In genomic region chr4:134251241-134252130, GRCm38 (mm10) we compare ENCODE assay signal across 9 mouse cellular contexts. TPM values are rescaled to one million over a fixed set of nuclear protein-coding genes. Genes with fewer than 3 reads are reported as not detected.
A peak's percentile ranks its signal among the peaks of the same experiment; 100 is the strongest.
DNase-seq lines count a peak whose midpoint lies in the region; ATAC-seq and TF ChIP-seq lines count a peak whose summit lies in the region.
"Had no signal": no experiment of that assay in that cellular context is flagged by ENCODE, and none has a peak within 500 bp of the region (broad histone marks: within the 10 kb centered on the region; RNA-seq: fewer than 3 reads in every experiment).

No protein-coding gene starts in this region.

- no peaks in the 10 kb centered on the region for H3K36me3 ChIP-seq in heart, embryonic 13.5 days
- no peaks in the 10 kb centered on the region for H3K36me3 ChIP-seq in midbrain, embryonic 10.5 days
- no peaks in the 10 kb centered on the region for H3K36me3 ChIP-seq in stomach, embryonic 15.5 days

- H3K9ac ChIP-seq in heart, embryonic 13.5 days = peak overlapping the region; percentile 77
- H3K9ac ChIP-seq in stomach, embryonic 15.5 days = peak overlapping the region; percentile 40; the same call in 1 of the 2 replicates

- H3K27me3 ChIP-seq in heart, embryonic 13.5 days (replicated peaks) = peaks cover 86% of the 10 kb centered on the region
- H3K27me3 ChIP-seq in midbrain, embryonic 10.5 days (ENCODE audit: low read depth, poor library complexity, severe bottlenecking) = peaks cover 99% of the 10 kb centered on the region
- peaks cover 55% of the 10 kb centered on the region for H3K27me3 ChIP-seq in stomach, embryonic 15.5 days (replicated peaks)

- no peak for ATAC-seq in heart, embryonic 13.5 days (ENCODE audit: extremely low read depth, insufficient number of reproducible peaks, low FRiP score, low TSS enrichment)
- ATAC-seq in stomach, embryonic 15.5 days (ENCODE audit: insufficient read depth, low FRiP score, low read depth) = no peak

- intact Hi-C loops in left cerebral cortex, adult 2 months (cut with DNase I) = loop anchor here (10.0 kb wide), 1 partner anchor 233 kb away; no protein-coding TSS in a partner anchor

- no peaks in the 10 kb centered on the region for H3K9me3 ChIP-seq in heart, embryonic 13.5 days
- no peaks in the 10 kb centered on the region for H3K9me3 ChIP-seq in midbrain, embryonic 10.5 days (replicated peaks)
- no peaks in the 10 kb centered on the region for H3K9me3 ChIP-seq in stomach, embryonic 15.5 days

- WGBS in heart, embryonic 13.5 days = 1% methylated on average over 90 of the region's 91 CpGs
- WGBS in midbrain, embryonic 10.5 days = under 1% methylated on average over 91 of the region's 91 CpGs
- WGBS in stomach, embryonic 15.5 days = 2% methylated on average over 91 of the region's 91 CpGs

- no peak for TF ChIP-seq POLR2A in cortical plate, adult 2 months (IDR thresholded peaks at IDR 0.05; ENCODE audit: extremely low read depth, insufficient read depth, low read length)

- no peaks in the 10 kb centered on the region for H3K4me1 ChIP-seq in cortical plate, adult 2 months (ENCODE audit: control insufficient read depth, insufficient read depth, low read length)
- H3K4me1 ChIP-seq in heart, embryonic 13.5 days = peaks cover 72% of the 10 kb centered on the region
- H3K4me1 ChIP-seq in midbrain, embryonic 10.5 days = peaks cover 90% of the 10 kb centered on the region
- peaks cover 46% of the 10 kb centered on the region for H3K4me1 ChIP-seq in stomach, embryonic 15.5 days

- TF ChIP-seq CTCF in cortical plate, adult 2 months (IDR thresholded peaks at IDR 0.05; ENCODE audit: extremely low read depth, insufficient read depth, low read length) = no peak
- TF ChIP-seq CTCF in left cerebral cortex, adult 2 months (IDR thresholded peaks at IDR 0.05) = no peak

- H3K4me3 ChIP-seq in cortical plate, adult 2 months (ENCODE audit: insufficient read depth, low read length) = peak overlapping the region; percentile 33
- peak overlapping the region; percentile 60 for H3K4me3 ChIP-seq in heart, embryonic 13.5 days
- H3K4me3 ChIP-seq in left cerebral cortex, adult 2 months = peak overlapping the region; percentile 44
- peak overlapping the region; percentile 61 for H3K4me3 ChIP-seq in midbrain, embryonic 10.5 days
- H3K4me3 ChIP-seq in stomach, embryonic 15.5 days (replicated peaks) = peak overlapping the region; percentile 47

- H3K27ac ChIP-seq in cortical plate, adult 2 months (ENCODE audit: insufficient read depth, low read length) = no peak overlapping the region
- H3K27ac ChIP-seq in heart, embryonic 13.5 days (replicated peaks) = no peak overlapping the region
- peak overlapping the region; percentile 55 for H3K27ac ChIP-seq in left cerebral cortex, adult 2 months
- peak overlapping the region; percentile 86 for H3K27ac ChIP-seq in midbrain, embryonic 10.5 days (replicated peaks)
- H3K27ac ChIP-seq in stomach, embryonic 15.5 days = no peak overlapping the region

- peak; percentile 44 to 59 for DNase-seq in layer of hippocampus, postnatal 10 days (ENCODE audit: low spot score in 2 of 2)
- no peak for DNase-seq in layer of hippocampus, postnatal 36 days
- DNase-seq in left cerebral cortex, adult 2 months (ENCODE audit: extremely low spot score in 1 of 2, low spot score in 2 of 2) = peak; percentile 56 to 58
- peak; percentile 72 for DNase-seq in midbrain, embryonic 10.5 days (ENCODE audit: low spot score)
- no peak for DNase-seq in gastrocnemius, adult 8-10 months (ENCODE audit: low spot score in 2 of 2)

- peak overlapping the region; percentile 96 for H3K4me2 ChIP-seq in heart, embryonic 13.5 days
- H3K4me2 ChIP-seq in stomach, embryonic 15.5 days = peak overlapping the region; percentile 96

RNA-seq across cellular contexts. Expression of gene Grrp1, which starts 2.4 kb away (rescaled TPM):
- total RNA-seq in layer of hippocampus, postnatal 10 days (2021) = 1 to 10 TPM; 2.6 to 3.5 TPM
- 1 to 10 TPM; 2.7 to 7.4 TPM for total RNA-seq in layer of hippocampus, postnatal 36 days (2021)
- polyA plus RNA-seq in cortical plate, adult 2 months (2012; rRNA removed) = 7.7 and 8.5 TPM in 2 replicates
- 4.3 and 5.0 TPM in 2 replicates for polyA plus RNA-seq in heart, embryonic 13.5 days (2015; fragmentation: Nextera tagmentation; extraction: Ambion mirVana)
- 1 to 10 TPM; 3.0 to 3.6 TPM for total RNA-seq in left cerebral cortex, adult 2 months (2021)
- polyA plus RNA-seq in midbrain, embryonic 10.5 days (2016; fragmentation: Nextera tagmentation; extraction: Ambion mirVana) = 5.7 and 9.5 TPM in 2 replicates
- polyA plus RNA-seq in stomach, embryonic 15.5 days (2015; fragmentation: Nextera tagmentation; extraction: Ambion mirVana) = 4.2 and 5.2 TPM in 2 replicates
- 1 to 10 TPM; 1.7 to 2.5 (median 1.8) TPM for total RNA-seq in gastrocnemius, adult 8-10 months (2022)

RNA-seq across cellular contexts. Expression of gene Gm30191, which starts 4.8 kb away (rescaled TPM):
- total RNA-seq in layer of hippocampus, postnatal 10 days (2021) = not detected
- not detected for total RNA-seq in layer of hippocampus, postnatal 36 days (2021)
- not detected in 2 replicates for polyA plus RNA-seq in cortical plate, adult 2 months (2012; rRNA removed)
- not detected in 2 replicates for polyA plus RNA-seq in heart, embryonic 13.5 days (2015; fragmentation: Nextera tagmentation; extraction: Ambion mirVana)
- total RNA-seq in left cerebral cortex, adult 2 months (2021) = not detected
- 0.20 TPM in 1 of 2 replicates, not detected in the other for polyA plus RNA-seq in midbrain, embryonic 10.5 days (2016; fragmentation: Nextera tagmentation; extraction: Ambion mirVana)
- not detected in 2 replicates for polyA plus RNA-seq in stomach, embryonic 15.5 days (2015; fragmentation: Nextera tagmentation; extraction: Ambion mirVana)
- not detected for total RNA-seq in gastrocnemius, adult 8-10 months (2022)
- total RNA-seq: left cerebral cortex, postnatal 10 days had no signal

RNA-seq across cellular contexts. Expression of gene Zfp593, which starts 6.1 kb away (rescaled TPM):
- total RNA-seq in layer of hippocampus, postnatal 10 days (2021) = 10 to 100 TPM; 11.1 to 12.5 TPM
- total RNA-seq in layer of hippocampus, postnatal 36 days (2021) = 10 to 100 TPM; 10.2 to 11.4 TPM
- 12.0 and 13.5 TPM in 2 replicates for polyA plus RNA-seq in cortical plate, adult 2 months (2012; rRNA removed)
- polyA plus RNA-seq in heart, embryonic 13.5 days (2015; fragmentation: Nextera tagmentation; extraction: Ambion mirVana) = 9.2 and 9.9 TPM in 2 replicates
- total RNA-seq in left cerebral cortex, adult 2 months (2021) = 10 to 100 TPM; 11.6 to 12.9 TPM
- polyA plus RNA-seq in midbrain, embryonic 10.5 days (2016; fragmentation: Nextera tagmentation; extraction: Ambion mirVana) = 19.4 and 22.9 TPM in 2 replicates
- polyA plus RNA-seq in stomach, embryonic 15.5 days (2015; fragmentation: Nextera tagmentation; extraction: Ambion mirVana) = 15.1 and 15.9 TPM in 2 replicates
- total RNA-seq in gastrocnemius, adult 8-10 months (2022) = 1 to 10 TPM; 5.0 to 7.3 (median 6.1) TPM

RNA-seq across cellular contexts. Expression of gene E130218I03Rik, which starts 8.0 kb away (rescaled TPM):
- not detected for total RNA-seq in layer of hippocampus, postnatal 10 days (2021)
- total RNA-seq in layer of hippocampus, postnatal 36 days (2021) = not detected
- polyA plus RNA-seq in cortical plate, adult 2 months (2012; rRNA removed) = not detected in 2 replicates
- polyA plus RNA-seq in heart, embryonic 13.5 days (2015; fragmentation: Nextera tagmentation; extraction: Ambion mirVana) = 0.17 and 0.21 TPM in 2 replicates
- total RNA-seq in left cerebral cortex, adult 2 months (2021) = not detected
- 0.25 and 1.0 TPM in 2 replicates for polyA plus RNA-seq in midbrain, embryonic 10.5 days (2016; fragmentation: Nextera tagmentation; extraction: Ambion mirVana)
- 0.28 and 0.37 TPM in 2 replicates for polyA plus RNA-seq in stomach, embryonic 15.5 days (2015; fragmentation: Nextera tagmentation; extraction: Ambion mirVana)
- total RNA-seq in gastrocnemius, adult 8-10 months (2022) = under 1 TPM in 1 of 4 experiments, not detected in 3; 0.29 TPM
- total RNA-seq: left cerebral cortex, postnatal 10 days had no signal

RNA-seq across cellular contexts. Expression of gene Cnksr1, which starts 13.3 kb away (rescaled TPM):
- under 1 TPM in 1 of 2 experiments, not detected in 1; 0.16 TPM for total RNA-seq in layer of hippocampus, postnatal 10 days (2021)
- under 1 TPM; 0.35 to 0.58 TPM for total RNA-seq in layer of hippocampus, postnatal 36 days (2021)
- polyA plus RNA-seq in cortical plate, adult 2 months (2012; rRNA removed) = 0.35 and 0.68 TPM in 2 replicates
- polyA plus RNA-seq in heart, embryonic 13.5 days (2015; fragmentation: Nextera tagmentation; extraction: Ambion mirVana) = 1.3 and 1.5 TPM in 2 replicates
- under 1 TPM; 0.32 to 0.58 TPM for total RNA-seq in left cerebral cortex, adult 2 months (2021)
- 0.22 and 0.35 TPM in 2 replicates for polyA plus RNA-seq in midbrain, embryonic 10.5 days (2016; fragmentation: Nextera tagmentation; extraction: Ambion mirVana)
- 7.7 and 10.0 TPM in 2 replicates for polyA plus RNA-seq in stomach, embryonic 15.5 days (2015; fragmentation: Nextera tagmentation; extraction: Ambion mirVana)
- 10 to 100 TPM; 48.7 to 66.3 (median 61.7) TPM for total RNA-seq in gastrocnemius, adult 8-10 months (2022)

Comparison
In these comparisons a context has a peak if more than half of its experiments do, and no peak if none do; other contexts are left out.
1. DNase-seq: peak in layer of hippocampus, postnatal 10 days (2 of 2), left cerebral cortex, adult 2 months (2 of 2) and midbrain, embryonic 10.5 days (single experiment); none in layer of hippocampus, postnatal 36 days (0 of 2) and gastrocnemius, adult 8-10 months (0 of 2).
2. H3K27ac ChIP-seq: peak in left cerebral cortex, adult 2 months (single experiment) and midbrain, embryonic 10.5 days (single experiment); none in cortical plate, adult 2 months (single experiment), heart, embryonic 13.5 days (single experiment) and stomach, embryonic 15.5 days (single experiment).
3. Peak in every context shown above with its lines, with median percentiles within 50 percentile points of each other: H3K4me3 ChIP-seq.